Mouse (Mus musculus): ENCODE measurements at regions not wholly inside any gene's neighbourhood (a gene's known extent, or its start where the extent isn't known, plus 50 kb on each side); places are given as distances from the start of the nearest gene placed in this dataset.

- no peak for DNase-seq (ENCODE audit: low read depth, low spot score)
Observed at GRCm38 (mm10) chr17:51683318-51683717, 149.8 kb downstream of the Satb1 start.

GRCm38 (mm10) chr17:51682368-51682767, 150.7 kb downstream of the Satb1 start:
- no peak for DNase-seq (ENCODE audit: low read depth, low spot score)

- DNase-seq (ENCODE audit: low read depth, low spot score) = no peak
Observed at GRCm38 (mm10) chr17:51677451-51677850, 155.6 kb downstream of the Satb1 start.

GRCm38 (mm10) chr17:51658408-51658807, 174.7 kb downstream of the Satb1 start:
- no peak for DNase-seq (ENCODE audit: low read depth, low spot score)

- no peak for DNase-seq (ENCODE audit: low read depth, low spot score)
Observed at GRCm38 (mm10) chr17:51653881-51654280, 179.2 kb downstream of the Satb1 start.

GRCm38 (mm10) chr17:51651880-51652279, 181.2 kb downstream of the Satb1 start:
- DNase-seq (ENCODE audit: low read depth, low spot score) = no peak

- no peak for DNase-seq (ENCODE audit: low read depth, low spot score)
Observed at GRCm38 (mm10) chr17:51649213-51649815, 183.8 kb downstream of the Satb1 start.

GRCm38 (mm10) chr17:51646416-51646815, 186.7 kb downstream of the Satb1 start:
- DNase-seq (ENCODE audit: low read depth, low spot score) = no peak

GRCm38 (mm10) chr17:51645866-51646265, 187.2 kb downstream of the Satb1 start:
- no peak for DNase-seq (ENCODE audit: low read depth, low spot score)

- no peak for DNase-seq (ENCODE audit: low read depth, low spot score)
Observed at GRCm38 (mm10) chr17:51642682-51643081, 190.4 kb downstream of the Satb1 start.

GRCm38 (mm10) chr17:51635913-51636312, 197.2 kb downstream of the Satb1 start:
- no peak for DNase-seq (ENCODE audit: low read depth, low spot score)

GRCm38 (mm10) chr17:51631574-51631973, 201.5 kb downstream of the Satb1 start:
- no peak for DNase-seq (ENCODE audit: low read depth, low spot score)

GRCm38 (mm10) chr17:51620528-51620927, 212.6 kb downstream of the Satb1 start:
- no peak for DNase-seq (ENCODE audit: low read depth, low spot score)

- DNase-seq (ENCODE audit: low read depth, low spot score) = no peak
Observed at GRCm38 (mm10) chr17:51585263-51585662, 247.8 kb downstream of the Satb1 start.

GRCm38 (mm10) chr17:51583984-51584880, 248.9 kb downstream of the Satb1 start:
- no peak for DNase-seq (ENCODE audit: low read depth, low spot score)

GRCm38 (mm10) chr17:51583277-51583676, 249.8 kb downstream of the Satb1 start:
- no peak for DNase-seq (ENCODE audit: low read depth, low spot score)

- DNase-seq (ENCODE audit: low read depth, low spot score) = no peak
Observed at GRCm38 (mm10) chr17:51555854-51556253, 277.2 kb downstream of the Satb1 start.

GRCm38 (mm10) chr17:51554446-51554845, 278.6 kb downstream of the Satb1 start:
- no peak for DNase-seq (ENCODE audit: low read depth, low spot score)

- DNase-seq (ENCODE audit: low read depth, low spot score) = no peak
Observed at GRCm38 (mm10) chr17:51552277-51553015, 280.6 kb downstream of the Satb1 start.

GRCm38 (mm10) chr17:51546999-51547398, 286.1 kb downstream of the Satb1 start:
- DNase-seq (ENCODE audit: low read depth, low spot score) = no peak

- DNase-seq (ENCODE audit: low read depth, low spot score) = no peak
Observed at GRCm38 (mm10) chr17:51542544-51542943, 290.5 kb downstream of the Satb1 start.

- DNase-seq (ENCODE audit: low read depth, low spot score) = no peak
Observed at GRCm38 (mm10) chr17:51534678-51535077, 298.4 kb downstream of the Satb1 start.
